Mouse (Mus musculus): Measurements from ENCODE around the gene Sstr3. TPM values are rescaled to one million over a fixed set of nuclear protein-coding genes. Genes with fewer than 3 reads are reported as not detected.

The Sstr3 gene
- polyA plus RNA-seq, 1 experiment from 2014 or later: not detected

GRCm38 (mm10) chr15:78554545-78555313 is 10.2 kb upstream of the Sstr3 start:
- peak; percentile 36 for DNase-seq (ENCODE audit: low spot score)
- Histone ChIP-seq H3K4me3 (ENCODE audit: low read depth, low read length) (no peak overlapping the region), H3K36me3 (replicated peaks; ENCODE audit: control insufficient read depth, insufficient read depth, low read depth, low read length) (no peaks in the 10 kb centered on the region), H3K4me1 (ENCODE audit: control insufficient read depth, insufficient read depth, low read length) (no peaks in the 10 kb centered on the region), H3K4me2 (ENCODE audit: low read depth, low read length) (no peak overlapping the region), H3K27ac (replicated peaks; ENCODE audit: low read depth, low read length) (no peak overlapping the region), H3K9ac (replicated peaks; ENCODE audit: low read length) (no peak overlapping the region), H3K9me3 (replicated peaks; ENCODE audit: control insufficient read depth, low read length) (no peaks in the 10 kb centered on the region), H3K27me3 (ENCODE audit: control insufficient read depth, insufficient read depth, low read length) (no peaks in the 10 kb centered on the region)
- no peak for ATAC-seq (replicated peaks; ENCODE audit: insufficient number of reproducible peaks, low FRiP score, low TSS enrichment, low read depth)
- WGBS: 58% methylated on average over 25 of the region's 25 CpGs

GRCm38 (mm10) chr15:78549189-78549734 is 4.8 kb upstream of the Sstr3 start:
- H3K36me3 ChIP-seq (replicated peaks; ENCODE audit: control insufficient read depth, insufficient read depth, low read depth, low read length): no peaks in the 10 kb centered on the region
- no peak overlapping the region for H3K4me3 ChIP-seq (ENCODE audit: low read depth, low read length)
- no peak for DNase-seq (ENCODE audit: low spot score)
- H3K9ac ChIP-seq (replicated peaks; ENCODE audit: low read length): no peak overlapping the region
- no peaks in the 10 kb centered on the region; the same call in 1 of the 2 replicates for H3K27me3 ChIP-seq (ENCODE audit: control insufficient read depth, insufficient read depth, low read length)
- H3K4me2 ChIP-seq (ENCODE audit: low read depth, low read length): no peak overlapping the region
- ATAC-seq (replicated peaks; ENCODE audit: insufficient number of reproducible peaks, low FRiP score, low TSS enrichment, low read depth): no peak
- no peaks in the 10 kb centered on the region for H3K9me3 ChIP-seq (replicated peaks; ENCODE audit: control insufficient read depth, low read length)
- no peaks in the 10 kb centered on the region for H3K4me1 ChIP-seq (ENCODE audit: control insufficient read depth, insufficient read depth, low read length)
- H3K27ac ChIP-seq (replicated peaks; ENCODE audit: low read depth, low read length): no peak overlapping the region
- 81% methylated on average over 4 of the region's 4 CpGs for WGBS

DNA sequence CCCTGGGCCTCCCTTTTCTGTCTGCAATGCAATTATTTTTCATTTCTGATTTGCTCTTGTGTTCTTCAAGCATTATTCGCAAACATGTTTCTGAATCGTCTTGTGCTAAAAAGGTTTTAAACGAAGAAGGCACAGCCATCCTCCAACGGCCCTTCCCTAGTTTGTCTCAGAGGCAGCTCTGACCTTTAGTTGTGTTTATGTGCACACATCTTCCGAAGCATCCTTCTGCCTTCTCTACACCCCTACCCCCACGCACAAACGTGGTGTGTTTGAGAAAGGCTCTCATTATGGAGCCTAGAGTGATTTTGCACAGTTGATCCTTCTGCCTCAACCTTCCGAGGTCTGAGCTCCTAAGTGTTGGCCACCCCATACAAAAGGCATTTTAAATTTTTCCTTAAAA is 4.2 kb upstream of the Sstr3 start:
- H3K36me3 ChIP-seq (replicated peaks; ENCODE audit: control insufficient read depth, insufficient read depth, low read depth, low read length): no peaks in the 10 kb centered on the region
- no peak for ATAC-seq (replicated peaks; ENCODE audit: insufficient number of reproducible peaks, low FRiP score, low TSS enrichment, low read depth)
- no peaks in the 10 kb centered on the region for H3K9me3 ChIP-seq (replicated peaks; ENCODE audit: control insufficient read depth, low read length)
- H3K9ac ChIP-seq (replicated peaks; ENCODE audit: low read length): no peak overlapping the region
- no peaks in the 10 kb centered on the region for H3K4me1 ChIP-seq (ENCODE audit: control insufficient read depth, insufficient read depth, low read length)
- DNase-seq (ENCODE audit: low spot score): no peak
- 69% methylated on average over 8 of the region's 8 CpGs for WGBS
- H3K27me3 ChIP-seq (ENCODE audit: control insufficient read depth, insufficient read depth, low read length): no peaks in the 10 kb centered on the region; the same call in 1 of the 2 replicates
- no peak overlapping the region for H3K4me3 ChIP-seq (ENCODE audit: low read depth, low read length)
- H3K4me2 ChIP-seq (ENCODE audit: low read depth, low read length): no peak overlapping the region
- H3K27ac ChIP-seq (replicated peaks; ENCODE audit: low read depth, low read length): no peak overlapping the region

DNA sequence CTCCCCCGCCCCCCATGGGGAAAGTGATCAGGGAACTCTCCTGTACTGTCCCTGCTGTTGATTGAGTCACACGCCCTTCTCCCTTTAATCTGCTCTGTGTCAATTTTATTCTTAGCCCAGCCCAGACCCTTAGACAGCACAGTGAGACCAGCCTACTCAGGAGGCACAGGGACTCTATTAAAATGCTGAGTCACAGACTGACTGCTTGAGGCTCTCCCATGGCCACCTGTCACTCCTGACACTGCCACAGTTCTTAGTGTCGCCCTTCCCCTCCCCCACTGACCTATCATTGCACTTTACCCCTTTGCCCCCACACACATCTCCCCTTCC is 3.8 kb upstream of the Sstr3 start:
- Histone ChIP-seq H3K4me3 (ENCODE audit: low read depth, low read length) (no peak overlapping the region), H3K4me1 (ENCODE audit: control insufficient read depth, insufficient read depth, low read length) (no peaks in the 10 kb centered on the region), H3K27me3 (ENCODE audit: control insufficient read depth, insufficient read depth, low read length) (no peaks in the 10 kb centered on the region; the same call in 1 of the 2 replicates), H3K9me3 (replicated peaks; ENCODE audit: control insufficient read depth, low read length) (no peaks in the 10 kb centered on the region), H3K36me3 (replicated peaks; ENCODE audit: control insufficient read depth, insufficient read depth, low read depth, low read length) (no peaks in the 10 kb centered on the region), H3K9ac (replicated peaks; ENCODE audit: low read length) (no peak overlapping the region), H3K4me2 (ENCODE audit: low read depth, low read length) (no peak overlapping the region), H3K27ac (replicated peaks; ENCODE audit: low read depth, low read length) (no peak overlapping the region)
- WGBS: 24% methylated on average over 3 of the region's 3 CpGs
- DNase-seq (ENCODE audit: low spot score): no peak
- ATAC-seq (replicated peaks; ENCODE audit: insufficient number of reproducible peaks, low FRiP score, low TSS enrichment, low read depth): peak; percentile 68; the same call in 1 of the 2 replicates

- no peak for DNase-seq (ENCODE audit: low spot score)
- Histone ChIP-seq H3K4me3 (ENCODE audit: low read depth, low read length) (no peak overlapping the region), H3K4me2 (ENCODE audit: low read depth, low read length) (no peak overlapping the region), H3K4me1 (ENCODE audit: control insufficient read depth, insufficient read depth, low read length) (no peaks in the 10 kb centered on the region), H3K27me3 (ENCODE audit: control insufficient read depth, insufficient read depth, low read length) (no peaks in the 10 kb centered on the region; the same call in 1 of the 2 replicates), H3K36me3 (replicated peaks; ENCODE audit: control insufficient read depth, insufficient read depth, low read depth, low read length) (no peaks in the 10 kb centered on the region), H3K9me3 (replicated peaks; ENCODE audit: control insufficient read depth, low read length) (no peaks in the 10 kb centered on the region), H3K9ac (replicated peaks; ENCODE audit: low read length) (no peak overlapping the region), H3K27ac (replicated peaks; ENCODE audit: low read depth, low read length) (no peak overlapping the region)
- 50% methylated on average over 5 of the region's 5 CpGs for WGBS
- ATAC-seq (replicated peaks; ENCODE audit: insufficient number of reproducible peaks, low FRiP score, low TSS enrichment, low read depth): no peak
These were observed 3.2 kb upstream of the Sstr3 start for GRCm38 (mm10) chr15:78547415-78548335.

DNA sequence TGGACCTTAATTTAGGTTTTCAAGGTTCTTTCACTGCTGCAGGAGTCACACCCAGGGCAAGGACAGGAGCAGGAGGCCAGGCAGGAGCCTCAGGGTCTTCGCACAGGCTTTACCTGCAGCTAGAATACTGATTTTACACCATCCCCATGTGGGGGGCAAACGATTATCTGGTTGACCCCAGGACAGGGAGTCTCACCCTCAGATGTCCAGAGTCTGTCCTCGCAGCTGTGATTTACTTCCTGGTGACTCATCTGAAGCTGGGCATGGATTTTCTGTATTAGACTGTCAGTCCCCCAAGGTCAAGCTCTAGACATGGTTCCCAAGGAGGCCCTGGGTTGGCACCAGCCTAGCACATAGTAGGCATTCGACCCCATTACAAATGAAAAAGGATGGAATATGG is 1.6 kb upstream of the Sstr3 start:
- WGBS: 81% methylated on average over 4 of the region's 4 CpGs

GRCm38 (mm10) chr15:78544041-78544440 is 444 bp downstream of the Sstr3 start:
- no peak overlapping the region for H3K4me3 ChIP-seq (ENCODE audit: low read depth, low read length)
- 83% methylated on average over 15 of the region's 15 CpGs for WGBS
- DNase-seq (ENCODE audit: low spot score) (no peak), ATAC-seq (replicated peaks; ENCODE audit: insufficient number of reproducible peaks, low FRiP score, low TSS enrichment, low read depth) (no peak)
- H3K9me3 ChIP-seq (replicated peaks; ENCODE audit: control insufficient read depth, low read length): no peaks in the 10 kb centered on the region
- no peak overlapping the region for H3K9ac ChIP-seq (replicated peaks; ENCODE audit: low read length)
- H3K27ac ChIP-seq (replicated peaks; ENCODE audit: low read depth, low read length): no peak overlapping the region
- H3K36me3 ChIP-seq (replicated peaks; ENCODE audit: control insufficient read depth, insufficient read depth, low read depth, low read length): no peaks in the 10 kb centered on the region
- H3K4me2 ChIP-seq (ENCODE audit: low read depth, low read length): no peak overlapping the region
- H3K4me1 ChIP-seq (ENCODE audit: control insufficient read depth, insufficient read depth, low read length): no peaks in the 10 kb centered on the region
- H3K27me3 ChIP-seq (ENCODE audit: control insufficient read depth, insufficient read depth, low read length): no peaks in the 10 kb centered on the region; the same call in 1 of the 2 replicates

More for the DNA sequence above, 1.6 kb upstream of the Sstr3 start:
- no peak overlapping the region for H3K9ac ChIP-seq (replicated peaks; ENCODE audit: low read length)
- no peak overlapping the region for H3K4me2 ChIP-seq (ENCODE audit: low read depth, low read length)
- H3K9me3 ChIP-seq (replicated peaks; ENCODE audit: control insufficient read depth, low read length): no peaks in the 10 kb centered on the region
- no peak for DNase-seq (ENCODE audit: low spot score)
- no peaks in the 10 kb centered on the region for H3K4me1 ChIP-seq (ENCODE audit: control insufficient read depth, insufficient read depth, low read length)
- no peaks in the 10 kb centered on the region for H3K36me3 ChIP-seq (replicated peaks; ENCODE audit: control insufficient read depth, insufficient read depth, low read depth, low read length)
- H3K27ac ChIP-seq (replicated peaks; ENCODE audit: low read depth, low read length): no peak overlapping the region
- H3K27me3 ChIP-seq (ENCODE audit: control insufficient read depth, insufficient read depth, low read length): no peaks in the 10 kb centered on the region; the same call in 1 of the 2 replicates
- no peak overlapping the region for H3K4me3 ChIP-seq (ENCODE audit: low read depth, low read length)
- no peak for ATAC-seq (replicated peaks; ENCODE audit: insufficient number of reproducible peaks, low FRiP score, low TSS enrichment, low read depth)
